Mouse (Mus musculus) myocyte (in vitro differentiated cells): ENCODE measurements around the gene Cenpf. TPM values are rescaled to one million over a fixed set of nuclear protein-coding genes. Genes with fewer than 3 reads are reported as not detected.

Experiments used
- H3K27me3 ChIP-seq: one replicate; pipeline ENCODE4 v1.6.1; 2011; ENCODE audit not compliant: control insufficient read depth, insufficient read depth, insufficient read length
- H3K36me3 ChIP-seq: one replicate; pipeline ENCODE4 v1.6.1; 2011; ENCODE audit not compliant: control insufficient read depth, insufficient read depth
- H3K4me2 ChIP-seq: one replicate; pipeline ENCODE4 v1.6.1; 2011; ENCODE audit warnings: low read depth, control low read depth
- H3K4me3 ChIP-seq: one replicate; pipeline ENCODE4 v1.5.1; 2011; ENCODE audit warnings: mild to moderate bottlenecking, control low read depth, moderate library complexity
- H3K79me2 ChIP-seq: one replicate; pipeline ENCODE4 v1.6.1; 2011; ENCODE audit not compliant: control insufficient read depth, insufficient read depth
- H3ac ChIP-seq: one replicate; pipeline ENCODE4 v1.6.1; 2011; ENCODE audit not compliant: control insufficient read depth, insufficient read length
- CEBPB ChIP-seq: IDR thresholded peaks from 2 replicates; pipeline ENCODE4 v1.6.1; 2011; ENCODE audit warnings: mild to moderate bottlenecking, moderate library complexity; ENCODE audit not compliant: poor library complexity, insufficient read depth, severe bottlenecking
- E2F4 ChIP-seq: IDR thresholded peaks from one replicate; pipeline ENCODE4 v1.6.1; 2011; ENCODE audit warnings: mild to moderate bottlenecking, control low read depth, moderate library complexity; ENCODE audit not compliant: insufficient read depth
- MAX ChIP-seq: IDR thresholded peaks from one replicate; pipeline ENCODE4 v1.6.1; 2011; ENCODE audit warnings: low read depth, mild to moderate bottlenecking, control low read depth
- MYOD1 ChIP-seq, 3 experiments: IDR thresholded peaks; one replicate each; pipeline ENCODE4 v1.6.1; 2011; ENCODE audit warnings: control low read depth in 2 of 3, low read depth in 2 of 3, mild to moderate bottlenecking in 2 of 3, moderate library complexity in 1 of 3; ENCODE audit not compliant: insufficient read length in 2 of 3, control insufficient read depth in 1 of 3
- MYOG ChIP-seq, 3 experiments: IDR thresholded peaks; one replicate each; pipeline ENCODE4 v1.6.1; 2011; ENCODE audit warnings: control low read depth in 2 of 3, low read depth in 2 of 3, mild to moderate bottlenecking in 2 of 3; ENCODE audit not compliant: insufficient read length in 2 of 3, control insufficient read depth in 1 of 3, insufficient read depth in 1 of 3
- POLR2A ChIP-seq: IDR thresholded peaks from one replicate; pipeline ENCODE4 v1.6.1; 2011; ENCODE audit warnings: low read depth, mild to moderate bottlenecking, control low read depth, moderate library complexity; ENCODE audit not compliant: insufficient read length
- POLR2AphosphoS2 ChIP-seq: IDR thresholded peaks from one replicate; pipeline ENCODE4 v1.6.1; 2011; ENCODE audit warnings: low read depth, control low read depth; ENCODE audit not compliant: insufficient read length
- REST ChIP-seq: IDR thresholded peaks from one replicate; pipeline ENCODE4 v1.6.1; 2011; ENCODE audit warnings: mild to moderate bottlenecking, control low read depth, moderate library complexity; ENCODE audit not compliant: insufficient read depth, insufficient read length
- SRF ChIP-seq: IDR thresholded peaks from one replicate; pipeline ENCODE4 v1.6.1; 2011; ENCODE audit warnings: low read depth; ENCODE audit not compliant: control insufficient read depth, insufficient read length
- TCF12 ChIP-seq: IDR thresholded peaks from one replicate; pipeline ENCODE4 v1.6.1; 2011; ENCODE audit warnings: mild to moderate bottlenecking, control low read depth; ENCODE audit not compliant: poor library complexity, insufficient read depth, severe bottlenecking
- TCF3 ChIP-seq: IDR thresholded peaks from one replicate; pipeline ENCODE4 v1.6.1; 2011; ENCODE audit warnings: low read depth, control low read depth; ENCODE audit not compliant: insufficient read length
- USF1 ChIP-seq: IDR thresholded peaks from one replicate; pipeline ENCODE4 v1.6.1; 2011; ENCODE audit warnings: low read depth, mild to moderate bottlenecking, control low read depth, moderate library complexity
- polyA plus RNA-seq: library from polyadenylated mRNA; unstranded; fragments of >200 nt; fragmentation: generic; extraction: Trizol; gene quantifications from one replicate; pipeline ENCODE4 v1.2.1, GENCODE M21; 2012; ENCODE audit warnings: missing spikeins

Gene Cenpf
- polyA plus RNA-seq, 1 experiment: 2.2 TPM

DNA sequence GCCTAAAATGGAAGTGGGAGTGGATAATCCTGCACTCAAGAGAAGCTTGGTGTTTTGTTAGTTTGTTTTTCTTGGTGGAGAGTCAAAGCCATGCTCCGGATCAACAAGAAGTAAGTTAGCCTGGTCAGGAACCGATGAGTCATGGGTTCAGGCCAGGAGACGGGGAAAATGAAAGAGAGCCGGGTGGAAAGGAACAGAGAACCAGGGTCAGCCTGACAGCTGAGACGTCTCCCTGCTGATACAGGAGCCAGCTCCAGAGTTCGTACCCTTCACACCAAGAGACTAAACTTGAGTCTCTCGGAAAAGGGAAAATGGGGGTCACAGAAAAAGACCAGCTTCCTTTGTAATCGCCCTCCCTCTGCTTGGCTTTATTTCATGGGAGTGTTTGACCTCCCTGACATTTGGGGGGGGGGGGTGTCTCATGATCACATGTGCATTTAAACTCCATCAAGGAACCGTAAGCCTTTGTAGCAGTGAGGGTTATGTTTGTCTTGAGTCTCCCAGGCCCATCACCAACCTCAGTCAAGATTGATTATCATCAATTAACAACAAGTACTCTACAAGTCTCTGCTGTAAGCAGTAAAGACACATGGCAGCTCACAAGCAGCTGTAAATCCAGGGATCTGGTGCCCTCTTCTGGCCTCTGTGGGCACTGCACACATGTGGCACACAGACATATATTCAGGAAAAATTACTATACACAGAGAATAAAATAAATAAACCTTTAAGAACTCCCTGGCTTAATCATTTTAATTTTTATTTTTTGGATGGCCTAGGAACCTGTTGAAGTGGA is 59.7 kb downstream of the Cenpf start:
- Histone ChIP-seq H3K79me2 (no peaks in the 10 kb centered on the region), H3K27me3 (no peaks in the 10 kb centered on the region), H3ac (no peak overlapping the region), H3K4me2 (peak overlapping the region; percentile 58), H3K36me3 (no peaks in the 10 kb centered on the region), H3K4me3 (no peak overlapping the region)
- no peak for TF ChIP-seq SRF
- TF ChIP-seq MYOD1 (IDR thresholded peaks at IDR 0.05; ENCODE audit: control insufficient read depth in 1 of 3, insufficient read length in 2 of 3, low read depth in 2 of 3): no peak
- TF ChIP-seq MYOG (IDR thresholded peaks at IDR 0.05; ENCODE audit: control insufficient read depth in 1 of 3, insufficient read depth in 1 of 3, insufficient read length in 2 of 3, low read depth in 2 of 3): no peak
- no peak for TF ChIP-seq TCF3
- no peak for TF ChIP-seq USF1
- TF ChIP-seq CEBPB: no peak
- no peak for TF ChIP-seq POLR2A
- no peak for TF ChIP-seq E2F4
- TF ChIP-seq POLR2AphosphoS2: no peak

DNA sequence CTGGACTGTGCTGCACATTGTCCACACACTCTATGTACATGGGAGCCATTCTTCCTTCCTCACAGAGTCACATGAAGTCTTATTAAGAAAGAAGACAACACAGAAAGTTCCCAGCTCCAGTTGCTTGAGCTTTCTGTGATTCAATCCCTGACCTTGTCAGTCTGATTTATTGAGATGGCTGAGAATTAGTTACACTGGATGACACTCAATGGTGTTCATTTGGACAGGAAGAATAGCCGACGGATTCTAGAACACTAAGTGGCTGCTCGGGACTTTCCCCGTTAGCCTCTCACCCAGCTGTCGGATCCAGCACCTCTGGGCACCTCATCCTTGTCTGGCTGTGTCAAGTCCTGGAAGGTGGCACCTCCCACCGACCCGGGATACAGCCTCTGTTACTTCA is 63.1 kb downstream of the Cenpf start:
- Histone ChIP-seq H3K27me3 (no peaks in the 10 kb centered on the region), H3K79me2 (no peaks in the 10 kb centered on the region), H3K4me2 (no peak overlapping the region), H3ac (no peak overlapping the region), H3K36me3 (no peaks in the 10 kb centered on the region), H3K4me3 (no peak overlapping the region)
- TF ChIP-seq SRF (no peak), MYOG (IDR thresholded peaks at IDR 0.05; ENCODE audit: control insufficient read depth in 1 of 3, insufficient read depth in 1 of 3, insufficient read length in 2 of 3, low read depth in 2 of 3) (no peak), E2F4 (no peak), POLR2AphosphoS2 (no peak), TCF12 (no peak), MAX (no peak), TCF3 (no peak), CEBPB (no peak), POLR2A (no peak), USF1 (no peak), REST (no peak), MYOD1 (IDR thresholded peaks at IDR 0.05; ENCODE audit: control insufficient read depth in 1 of 3, insufficient read length in 2 of 3, low read depth in 2 of 3) (no peak)

DNA sequence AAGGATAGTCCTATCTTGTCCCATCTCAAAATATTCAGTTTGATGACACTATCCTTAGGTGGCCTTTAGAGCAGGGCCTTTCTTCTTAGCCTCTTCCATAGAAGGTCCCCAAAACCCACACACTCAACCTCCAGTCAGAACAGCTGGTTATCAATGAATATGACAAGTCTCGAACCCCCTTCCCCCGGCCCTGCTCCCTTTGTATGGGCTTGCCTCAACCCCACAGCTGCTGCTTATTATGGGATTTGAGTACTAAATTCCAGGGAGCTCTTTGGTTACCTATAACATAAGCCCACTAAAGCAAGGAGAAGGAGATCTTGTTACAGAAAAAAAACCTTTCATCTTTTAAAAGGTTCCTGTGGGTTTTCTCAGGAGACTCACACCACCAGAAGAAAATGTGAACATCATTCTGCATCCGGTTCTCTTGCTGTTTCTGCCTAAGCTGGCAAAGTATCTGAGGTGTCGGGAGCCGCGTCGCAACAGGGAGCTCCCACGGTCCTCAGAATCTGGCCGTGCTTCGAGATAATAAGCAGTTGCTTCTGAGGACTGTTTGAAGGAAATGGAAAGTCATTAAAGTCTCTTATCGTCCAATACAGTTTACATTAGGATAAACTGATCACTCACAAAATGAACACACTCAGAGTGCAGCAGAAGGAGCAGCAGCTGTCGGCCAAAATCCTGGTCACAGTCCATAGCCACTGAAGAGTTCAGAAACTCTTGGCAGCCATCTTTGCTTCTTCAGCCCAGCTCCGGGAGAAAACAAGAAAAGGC is 68.7 kb downstream of the Cenpf start:
- Histone ChIP-seq H3K27me3 (no peaks in the 10 kb centered on the region), H3K79me2 (no peaks in the 10 kb centered on the region), H3ac (no peak overlapping the region), H3K36me3 (no peaks in the 10 kb centered on the region), H3K4me3 (no peak overlapping the region), H3K4me2 (no peak overlapping the region)
- no peak for TF ChIP-seq SRF
- no peak for TF ChIP-seq REST
- TF ChIP-seq E2F4: no peak
- no peak for TF ChIP-seq TCF3
- no peak for TF ChIP-seq MYOD1 (IDR thresholded peaks at IDR 0.05; ENCODE audit: control insufficient read depth in 1 of 3, insufficient read length in 2 of 3, low read depth in 2 of 3)
- no peak for TF ChIP-seq CEBPB
- no peak for TF ChIP-seq POLR2AphosphoS2
- no peak for TF ChIP-seq TCF12
- TF ChIP-seq USF1: no peak
- TF ChIP-seq MYOG (IDR thresholded peaks at IDR 0.05; ENCODE audit: control insufficient read depth in 1 of 3, insufficient read depth in 1 of 3, insufficient read length in 2 of 3, low read depth in 2 of 3): no peak
- TF ChIP-seq MAX: no peak
- no peak for TF ChIP-seq POLR2A

DNA sequence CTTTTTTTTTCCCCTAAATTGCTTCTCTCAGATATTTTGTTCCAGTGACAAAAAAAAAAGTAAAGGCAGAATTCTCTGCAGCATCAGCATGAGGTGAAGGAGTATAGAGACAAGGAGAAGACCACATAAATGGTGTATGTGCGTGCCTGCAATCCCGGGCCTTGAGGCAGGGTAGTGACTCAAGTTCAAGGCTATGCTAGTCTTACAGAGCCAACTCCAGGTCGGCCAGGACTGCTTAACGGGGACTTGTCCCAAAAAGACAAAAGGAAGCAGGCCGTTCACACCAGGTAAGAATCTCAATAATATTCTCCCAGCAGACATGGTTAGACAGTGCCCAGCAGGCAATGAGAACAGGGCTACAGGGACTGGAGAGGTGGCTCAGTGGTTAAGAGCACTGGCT is 70.5 kb downstream of the Cenpf start:
- H3K4me2 ChIP-seq: no peak overlapping the region
- TF ChIP-seq MYOD1 (IDR thresholded peaks at IDR 0.05; ENCODE audit: control insufficient read depth in 1 of 3, insufficient read length in 2 of 3, low read depth in 2 of 3) (no peak), REST (no peak), TCF12 (no peak)
- no peaks in the 10 kb centered on the region for H3K27me3 ChIP-seq
- H3ac ChIP-seq: no peak overlapping the region
- no peak overlapping the region for H3K4me3 ChIP-seq
- H3K36me3 ChIP-seq: no peaks in the 10 kb centered on the region
- H3K79me2 ChIP-seq: no peaks in the 10 kb centered on the region
